Mouse (Mus musculus) spleen, adult 2 months (tissue): ENCODE results near the gene Osbpl10.

ENCODE experiments used
- CTCF ChIP-seq: fragments of 200-500 bp; IDR thresholded peaks from 2 replicates; pipeline ENCODE4 v1.5.1; 2011; ENCODE audit warnings: mild to moderate bottlenecking, inconsistent platforms; ENCODE audit not compliant: insufficient read depth, insufficient read length, insufficient replicate concordance; ENCODE audit errors: extremely low read depth
- POLR2A ChIP-seq: fragments of 200-500 bp; IDR thresholded peaks from 2 replicates; pipeline ENCODE4 v1.6.1; 2011; ENCODE audit warnings: low read depth, low read length, inconsistent platforms

DNA sequence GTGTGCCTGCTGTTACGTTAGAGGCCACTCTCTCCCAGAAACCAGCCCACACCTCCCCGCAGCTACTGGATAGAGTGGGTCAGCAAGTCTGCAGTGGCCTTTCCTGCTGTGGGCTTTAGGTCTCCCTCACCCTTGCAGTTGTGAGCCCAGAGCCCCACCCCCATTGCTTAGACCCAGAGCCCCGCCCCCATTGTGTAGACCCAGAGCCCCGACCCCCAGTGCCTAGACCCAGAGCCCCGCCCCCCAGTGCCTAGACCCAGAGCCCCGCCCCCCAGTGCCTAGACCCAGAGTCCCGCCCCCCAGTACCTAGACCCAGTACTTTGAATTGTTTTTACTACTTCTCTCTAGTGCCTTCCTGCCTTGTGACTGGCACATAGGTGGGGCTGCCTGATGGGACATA, 70.5 kb downstream of the Osbpl10 start:
- TF ChIP-seq CTCF: no peak
- TF ChIP-seq POLR2A: no peak
